Mouse (Mus musculus) cerebellum, adult 11 months (tissue): ENCODE data around the gene Ankrd36.
"Not testable (repeated sequence)": the region's sequence is repeated elsewhere in the genome, so short reads cannot be mapped to it uniquely, and the experiment has no call there.

Experiments
- DNase-seq: peaks from one replicate; pipeline ENCODE4 v3.0.0; 2022

Ankrd36 gene

GRCm38 (mm10) chr11:5551430-5551829 lies 18.1 kb upstream of the Ankrd36 start:
- no peak for DNase-seq

- no peak for DNase-seq
These were observed 17.6 kb upstream of the Ankrd36 start for GRCm38 (mm10) chr11:5551931-5552330.

DNA sequence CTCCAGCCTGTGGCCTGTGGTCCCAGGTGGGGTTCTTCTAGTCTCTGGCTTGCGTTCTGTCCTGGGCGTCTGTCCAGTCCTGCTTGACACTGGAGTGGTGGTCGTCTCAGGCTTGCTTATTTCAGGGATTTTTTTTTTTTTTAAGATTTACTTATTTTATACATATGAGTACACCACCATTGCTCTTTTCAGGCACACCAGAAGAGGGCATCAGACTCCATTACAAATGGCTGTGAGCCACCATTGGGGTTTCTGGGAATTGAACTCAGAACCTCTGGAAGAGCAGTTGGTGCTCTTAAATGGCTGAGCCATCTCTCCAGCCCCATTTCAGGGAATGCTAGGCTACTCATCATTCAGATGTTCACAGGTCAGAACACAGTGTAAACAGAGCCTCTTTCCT lies 9.2 kb upstream of the Ankrd36 start:
- no peak for DNase-seq

- DNase-seq, result no peak
These were observed 6.7 kb upstream of the Ankrd36 start for GRCm38 (mm10) chr11:5562625-5563268.

- DNase-seq, result no peak
These were observed 5.6 kb upstream of the Ankrd36 start for GRCm38 (mm10) chr11:5563898-5564297.

GRCm38 (mm10) chr11:5565596-5565995 lies 3.9 kb upstream of the Ankrd36 start:
- DNase-seq, result no peak

GRCm38 (mm10) chr11:5566506-5566905 lies 3.0 kb upstream of the Ankrd36 start:
- no peak for DNase-seq

GRCm38 (mm10) chr11:5567654-5568053 lies 1.8 kb upstream of the Ankrd36 start:
- DNase-seq, result no peak

- DNase-seq, result no peak
These were observed 1.4 kb upstream of the Ankrd36 start for GRCm38 (mm10) chr11:5568082-5568481.

GRCm38 (mm10) chr11:5571856-5572255 lies 2.4 kb downstream of the Ankrd36 start:
- no peak for DNase-seq

DNA sequence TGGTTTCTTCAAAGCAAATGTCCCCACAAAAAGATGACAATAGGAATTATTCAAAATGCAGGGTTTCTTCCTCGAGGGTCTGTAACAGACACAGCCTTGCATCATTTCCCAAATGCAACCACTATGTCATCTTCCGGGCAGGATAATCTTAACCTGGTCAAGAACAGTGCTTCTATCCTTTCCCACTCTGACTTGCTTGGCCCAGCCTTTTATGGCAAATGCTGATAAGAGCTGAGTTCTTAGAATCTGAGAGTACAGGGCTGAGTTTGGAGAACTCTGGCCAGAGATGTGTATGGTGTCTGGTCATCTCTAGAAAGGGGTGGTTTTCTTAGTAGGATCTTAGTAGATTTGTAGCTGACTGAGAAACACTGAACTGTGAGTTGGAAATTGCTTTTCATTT lies 4.3 kb downstream of the Ankrd36 start:
- DNase-seq, result no peak

- no peak for DNase-seq
These were observed 5.6 kb downstream of the Ankrd36 start for GRCm38 (mm10) chr11:5575046-5575445.

- peak; percentile 9 for DNase-seq
These were observed 22.9 kb downstream of the Ankrd36 start for GRCm38 (mm10) chr11:5592336-5592735.

GRCm38 (mm10) chr11:5595381-5595791 lies 25.9 kb downstream of the Ankrd36 start:
- no peak for DNase-seq

- no peak for DNase-seq
These were observed 26.3 kb downstream of the Ankrd36 start for GRCm38 (mm10) chr11:5595792-5596191.

- no peak for DNase-seq
These were observed 27.3 kb downstream of the Ankrd36 start for GRCm38 (mm10) chr11:5596756-5597155.

- DNase-seq, result no peak
These were observed 35.9 kb downstream of the Ankrd36 start for GRCm38 (mm10) chr11:5605421-5605820.

DNA sequence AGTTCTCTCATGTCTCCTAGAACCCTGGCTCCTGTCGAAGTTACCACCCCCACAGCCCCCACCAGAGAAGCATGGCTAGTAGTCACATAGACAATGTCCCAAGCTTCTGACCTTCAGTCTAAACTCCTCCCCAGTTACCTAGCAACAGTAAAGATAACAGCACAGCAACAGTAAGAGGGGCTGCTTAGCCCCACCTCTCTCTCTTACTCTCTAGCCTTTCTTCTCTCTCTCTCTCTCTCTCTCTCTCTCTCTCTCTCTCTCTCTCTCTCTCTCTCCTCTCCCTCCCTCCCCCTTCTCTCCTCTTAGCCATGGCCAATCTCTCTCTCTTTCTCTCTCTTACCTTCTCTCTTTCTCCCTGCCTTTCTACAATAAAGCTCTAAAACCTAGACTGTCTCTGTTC lies 42.4 kb downstream of the Ankrd36 start:
- DNase-seq, result not testable (repeated sequence)

DNA sequence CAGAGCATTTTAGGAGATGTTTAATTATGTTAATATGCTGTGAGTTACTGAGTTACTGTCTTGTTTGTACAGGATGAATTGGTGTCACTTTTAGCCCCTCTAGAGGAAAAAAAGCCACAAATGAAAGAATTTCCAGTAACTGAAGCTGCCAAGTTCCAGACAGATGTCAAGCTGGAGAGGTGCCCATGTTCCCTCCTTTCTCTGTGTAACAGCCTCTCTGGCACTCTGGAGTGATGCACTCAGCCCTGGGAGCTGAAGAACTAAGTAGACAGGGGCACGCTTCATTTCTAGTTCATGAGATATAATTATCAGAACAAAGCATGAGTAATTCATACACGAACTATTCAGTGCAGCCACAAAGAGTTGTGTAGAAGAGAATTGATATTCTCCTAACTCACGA lies 45.0 kb downstream of the Ankrd36 start:
- DNase-seq, result no peak

GRCm38 (mm10) chr11:5625101-5625500 lies 55.6 kb downstream of the Ankrd36 start:
- DNase-seq, result no peak

DNA sequence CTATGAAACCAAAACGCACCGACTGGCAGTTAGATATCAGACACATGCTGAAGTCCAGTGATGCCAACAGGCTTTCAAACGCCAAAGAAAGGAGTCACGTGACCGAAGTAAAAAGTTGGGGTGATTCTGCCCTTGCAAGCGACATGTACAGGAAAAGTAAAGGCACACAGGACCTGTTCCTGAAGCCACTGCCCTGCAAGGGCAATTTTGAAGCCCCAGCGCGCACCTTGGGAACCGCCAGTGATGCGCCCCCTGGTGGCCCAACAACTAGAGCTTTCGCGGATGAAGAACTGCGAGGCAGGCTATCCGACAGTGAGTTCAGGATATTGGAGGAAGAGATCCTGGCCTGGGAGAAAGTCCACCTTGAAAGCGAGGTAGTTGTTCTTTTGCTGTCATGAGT lies 59.5 kb downstream of the Ankrd36 start:
- DNase-seq, result peak; percentile 52

DNA sequence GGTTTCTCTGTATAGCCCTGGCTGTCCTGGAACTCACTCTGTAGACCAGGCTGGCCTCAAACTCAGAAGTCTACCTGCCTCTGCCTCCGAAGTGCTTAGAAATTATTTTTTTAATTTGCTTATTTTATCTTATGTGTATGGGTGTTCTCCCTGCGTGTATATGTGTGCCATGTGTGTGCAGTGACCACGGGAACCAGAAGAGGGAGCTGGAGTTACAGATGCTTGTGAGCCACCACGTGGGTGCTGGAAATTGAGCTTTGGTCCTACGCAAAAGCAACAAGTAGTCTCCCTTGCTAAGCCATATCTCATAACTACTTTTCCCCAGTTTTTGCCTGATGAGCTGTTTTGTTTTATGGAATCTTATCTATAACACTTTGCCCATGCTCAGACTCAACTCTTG lies 73.6 kb downstream of the Ankrd36 start:
- no peak for DNase-seq

DNA sequence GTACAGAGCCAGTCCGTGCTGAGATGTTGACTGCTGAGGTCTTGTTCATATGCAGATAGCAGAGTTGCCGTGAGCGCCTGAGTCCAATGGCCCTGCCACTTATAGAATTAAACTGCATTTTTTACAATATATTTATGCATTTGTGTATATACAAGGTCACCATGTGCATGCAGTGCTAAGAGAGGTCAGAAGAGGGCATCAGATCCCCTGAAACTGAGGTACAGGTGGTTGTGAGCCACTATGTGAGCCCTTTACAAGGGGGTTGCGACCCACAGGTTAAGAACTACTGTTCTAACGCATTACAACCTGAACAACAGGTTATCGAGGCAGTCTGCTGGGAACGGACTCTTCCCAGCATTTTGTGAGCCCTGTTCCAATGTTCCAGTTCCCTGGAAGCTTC lies 80.8 kb downstream of the Ankrd36 start:
- no peak for DNase-seq

DNA sequence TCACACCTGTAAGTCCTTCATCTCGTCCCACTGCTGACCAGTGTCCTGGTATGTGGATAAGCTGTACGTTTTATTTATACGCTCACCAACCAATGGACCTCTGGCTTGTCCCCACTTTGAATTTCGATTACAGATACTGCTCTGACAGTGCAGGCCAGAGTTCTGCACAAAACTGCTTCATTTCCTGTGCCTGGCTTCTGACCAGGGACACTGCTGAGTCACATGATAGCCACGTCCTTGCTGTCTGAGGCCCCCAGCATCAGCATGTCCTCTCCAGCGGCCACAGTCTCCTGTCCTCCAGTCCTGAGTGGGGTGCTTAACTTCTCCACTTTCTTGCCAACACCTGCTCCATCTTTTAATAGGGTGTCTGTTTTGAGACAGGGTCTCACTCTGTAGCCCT lies 113.1 kb downstream of the Ankrd36 start:
- no peak for DNase-seq

- no peak for DNase-seq
These were observed 114.8 kb downstream of the Ankrd36 start for GRCm38 (mm10) chr11:5684283-5684682.

- DNase-seq, result no peak
These were observed 122.3 kb downstream of the Ankrd36 start for GRCm38 (mm10) chr11:5691775-5692174.
